Mouse (Mus musculus) CD8-positive naive resting alpha-beta T cell, adult 2 months (primary cell): ENCODE measurements around the gene Tctn3.
"Not testable (repeated sequence)": the region's sequence is repeated elsewhere in the genome, so short reads cannot be mapped to it uniquely, and the experiment has no call there.

Source experiments
- DNase-seq, 2 experiments: peaks; one replicate each; pipeline ENCODE4 v3.0.0; 2022; ENCODE audit warnings: low read depth in 2 of 2, low spot score in 2 of 2

Gene Tctn3

DNA sequence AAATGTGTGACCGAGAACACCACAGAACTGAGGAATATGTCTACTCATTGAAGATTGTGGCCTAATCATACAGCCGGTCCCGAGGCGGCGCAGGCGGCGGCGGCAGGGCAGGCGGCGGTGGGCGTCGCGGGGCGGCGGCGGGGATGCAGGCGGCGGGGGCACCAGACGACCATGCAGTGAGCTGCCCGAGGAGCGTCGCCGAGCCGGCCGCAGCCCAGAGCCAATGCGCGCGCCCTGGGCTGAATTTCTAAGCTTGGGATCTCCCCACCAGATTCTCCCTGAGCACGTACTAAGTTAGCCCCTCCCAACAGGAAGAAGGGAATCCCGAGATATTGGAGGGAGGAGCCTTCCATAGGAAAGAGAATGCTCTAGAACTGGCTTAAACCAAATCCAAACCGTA, 50.5 kb downstream of the Tctn3 start:
- not testable (repeated sequence) for DNase-seq

GRCm38 (mm10) chr19:40556029-40556428, 56.0 kb downstream of the Tctn3 start:
- DNase-seq, result no peak

DNA sequence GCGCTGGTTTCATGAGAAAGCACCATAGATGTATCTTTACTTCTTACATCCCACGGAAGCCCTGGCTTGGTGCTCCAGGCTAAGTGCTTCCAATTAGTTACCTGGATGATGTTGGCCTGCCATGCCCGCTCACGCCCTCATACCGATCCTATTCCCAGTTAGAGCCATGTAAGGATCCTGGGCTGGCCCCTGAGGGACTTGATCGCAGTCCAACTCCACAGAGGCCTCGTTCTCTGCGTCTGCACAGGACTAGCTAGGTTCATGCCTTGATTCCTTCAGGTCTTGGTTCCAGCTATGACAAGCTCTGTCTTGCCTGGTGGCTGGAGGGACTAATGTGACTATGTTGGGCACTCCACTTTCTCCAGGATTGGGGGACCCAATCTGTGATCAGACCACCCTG, 56.9 kb downstream of the Tctn3 start:
- no peak for DNase-seq

DNA sequence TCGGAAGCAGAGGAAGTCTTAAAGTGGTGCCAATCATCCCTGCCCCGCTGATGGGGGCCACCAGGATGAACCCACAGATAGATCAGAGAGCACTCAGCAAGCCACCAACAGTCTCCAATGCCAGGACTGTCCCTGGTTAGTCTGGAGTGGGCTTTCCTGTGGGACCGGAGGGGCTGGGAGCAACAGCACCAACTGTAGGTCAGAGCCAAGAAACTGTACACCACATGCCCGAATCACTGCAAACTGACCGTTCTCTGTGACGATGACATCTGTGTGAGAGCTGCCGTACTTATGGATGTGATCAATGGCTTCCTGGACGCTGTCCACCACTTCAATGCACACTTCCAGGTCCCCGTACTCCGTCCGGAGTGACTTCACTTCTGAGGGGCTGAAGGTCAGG, 57.7 kb downstream of the Tctn3 start:
- no peak for DNase-seq

DNA sequence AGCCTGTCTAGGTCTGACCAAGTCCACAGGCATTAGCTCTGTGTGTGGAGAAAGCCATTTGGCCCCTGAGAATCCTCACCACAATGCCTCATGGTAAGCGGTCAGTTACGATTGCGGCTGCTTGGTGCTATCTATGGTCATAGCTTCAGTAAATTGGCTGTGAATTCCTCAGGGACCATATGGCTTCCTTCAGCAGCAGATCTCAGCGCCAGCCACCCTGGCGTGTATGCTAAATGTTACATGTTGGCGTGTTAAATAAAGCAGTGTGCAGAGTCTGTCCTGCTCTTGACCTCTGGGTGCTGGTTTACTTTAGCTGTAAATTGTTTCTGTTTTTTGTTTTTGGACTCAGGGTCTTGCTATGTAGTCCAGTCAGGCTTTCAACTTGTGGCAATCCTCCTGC, 58.2 kb downstream of the Tctn3 start:
- no peak for DNase-seq

DNA sequence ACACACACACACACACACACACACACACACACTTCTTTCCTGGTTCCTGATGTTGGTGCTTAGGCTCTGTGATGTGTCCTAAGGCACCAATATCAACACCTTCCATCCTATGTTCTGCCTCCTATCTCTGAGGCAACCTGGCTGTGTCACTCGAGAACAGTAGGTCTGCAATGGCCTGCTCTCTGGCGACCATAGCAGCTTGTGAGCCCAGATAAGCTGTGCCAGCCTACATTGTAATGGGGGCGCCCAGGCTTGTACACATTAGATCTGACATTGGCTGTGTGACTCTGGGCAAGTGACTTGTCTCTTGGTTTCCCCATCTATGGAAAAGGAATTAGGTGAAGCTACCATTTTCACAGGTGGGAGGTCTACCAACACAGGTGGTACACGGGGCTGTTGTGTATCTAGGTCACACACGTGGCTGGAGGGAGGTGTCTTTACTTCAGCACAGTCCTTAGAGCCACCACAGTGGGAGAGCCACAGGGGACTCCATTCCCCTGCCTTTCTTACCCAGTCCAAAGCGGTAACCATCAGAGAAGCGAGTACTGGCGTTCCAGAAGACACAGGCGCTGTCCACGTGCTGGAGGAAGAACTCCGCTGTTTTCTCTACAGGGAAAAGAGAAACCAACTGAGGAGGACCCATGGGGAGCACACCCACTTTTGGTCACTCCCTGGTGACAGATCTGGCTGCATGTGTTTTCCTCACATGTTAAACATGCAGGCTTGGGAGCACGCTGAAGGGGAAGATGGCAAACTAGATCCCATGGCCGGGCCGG, 58.8 kb downstream of the Tctn3 start:
- no peak for DNase-seq

- no peak for DNase-seq
Observed at GRCm38 (mm10) chr19:40549516-40550135, 62.4 kb downstream of the Tctn3 start.

DNA sequence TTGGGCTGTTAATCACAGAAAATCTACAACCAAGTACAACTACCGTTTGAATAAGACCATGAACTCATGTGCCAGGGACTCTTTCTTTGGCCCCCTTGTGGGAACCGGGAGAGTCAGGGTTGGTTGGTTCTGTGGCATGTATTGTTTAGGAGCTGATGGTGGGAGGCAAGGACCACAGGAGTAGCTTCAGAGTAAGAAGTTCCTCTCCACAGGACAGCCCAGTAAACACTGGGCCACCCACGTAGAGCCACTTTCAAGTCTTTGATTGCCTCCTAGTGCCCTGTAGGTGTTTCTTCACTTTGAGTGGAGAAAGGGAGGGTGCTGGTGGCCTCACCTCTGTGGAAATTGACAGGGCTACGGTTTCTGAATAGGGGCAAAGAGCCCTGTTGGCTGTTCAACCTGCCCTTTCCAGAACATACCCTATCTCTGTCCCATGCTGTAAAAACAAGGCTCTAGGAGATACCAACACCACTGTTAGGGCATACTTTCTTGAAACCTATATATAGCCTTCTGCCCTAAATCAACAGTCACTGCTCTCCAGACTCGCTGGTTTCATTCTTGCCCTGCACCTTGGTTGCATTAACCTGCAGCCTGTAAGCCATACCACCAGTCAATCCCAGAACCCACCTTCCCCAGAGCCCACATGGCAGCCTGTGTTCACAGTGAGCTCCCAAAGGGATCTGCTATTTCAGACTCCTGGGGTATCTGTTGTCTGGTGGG, 63.1 kb downstream of the Tctn3 start:
- no peak for DNase-seq

DNA sequence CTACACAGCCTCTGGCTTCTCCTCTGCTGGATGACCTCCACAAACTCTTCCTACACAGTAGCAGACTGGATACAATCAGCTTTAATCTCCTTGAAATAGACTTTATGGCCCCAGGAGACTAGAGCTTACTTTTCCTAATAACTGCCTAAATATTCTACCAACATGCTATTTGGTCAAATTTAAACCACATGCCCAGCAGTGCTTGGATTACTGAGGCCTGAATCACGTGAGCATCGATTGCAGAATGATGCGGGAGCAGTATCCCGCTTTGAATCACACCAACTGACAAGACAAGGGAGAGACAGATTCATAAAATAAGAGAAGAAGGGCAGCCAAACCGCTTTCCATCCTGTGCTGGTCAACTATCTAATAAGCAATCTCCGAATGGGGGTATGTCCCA, 63.6 kb downstream of the Tctn3 start:
- no peak for DNase-seq
